Mouse (Mus musculus) ES-Bruce4 (cell line): ENCODE data around the gene Apol9b.

Source experiments
- CTCF ChIP-seq: IDR thresholded peaks from one replicate; pipeline ENCODE4 v1.8.1; 2011; ENCODE audit warnings: low read depth, low read length
- EP300 ChIP-seq: IDR thresholded peaks from 2 replicates; pipeline ENCODE4 v1.6.1; 2011; ENCODE audit warnings: low read depth, low read length; ENCODE audit not compliant: insufficient read depth
- POLR2A ChIP-seq: IDR thresholded peaks from one replicate; pipeline ENCODE4 v1.8.1; 2011; ENCODE audit warnings: low read length; ENCODE audit not compliant: insufficient read depth

- TF ChIP-seq CTCF (peak; percentile 49), POLR2A (no peak), EP300 (no peak)
These were observed 53.7 kb downstream of the Apol9b start for GRCm38 (mm10) chr15:77782449-77783014.
